2 mouse cellular contexts compared by ENCODE assay signal in the genomic region with DNA sequence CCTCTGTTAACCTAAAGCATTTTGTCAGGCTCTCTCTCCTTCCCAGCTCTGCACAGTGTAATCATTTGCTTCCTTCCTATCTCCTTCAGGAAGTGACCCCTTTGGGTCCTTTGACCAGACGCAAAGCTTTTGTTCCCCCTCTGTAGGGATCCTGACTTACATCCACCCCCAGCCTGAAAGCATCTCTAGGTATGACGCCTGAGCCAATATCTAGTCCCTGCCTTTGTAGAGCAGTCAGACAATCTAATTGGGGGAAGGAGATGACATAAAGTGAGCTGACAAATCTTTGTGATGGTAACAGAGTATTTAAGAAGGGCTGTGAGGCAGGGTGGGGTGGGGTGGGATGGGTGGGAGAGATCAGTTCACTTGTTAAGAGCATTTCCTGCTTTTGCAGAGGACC.
TF ChIP-seq lines count a peak whose summit lies in the region.

No protein-coding gene starts in this region.

TF ChIP-seq in ES-E14, 5 proteins besides CTCF, POLR2A, EP300 and RAD21 (continued from another document):
- no peak for TF ChIP-seq CHD2 (IDR thresholded peaks at IDR 0.05; ENCODE audit: low read depth, low read length)
- no peak for TF ChIP-seq ZC3H11A (IDR thresholded peaks at IDR 0.05; ENCODE audit: borderline replicate concordance, low read depth, low read length)

TF ChIP-seq in myocyte, 11 proteins besides CTCF, POLR2A, EP300 and RAD21 (continued from another document):
- no peak for TF ChIP-seq POLR2AphosphoS2 (IDR thresholded peaks at IDR 0.05; ENCODE audit: insufficient read length, low read depth)
- no peak for TF ChIP-seq SRF (IDR thresholded peaks at IDR 0.05; ENCODE audit: control insufficient read depth, insufficient read length, low read depth)
- no peak for TF ChIP-seq TCF12 (IDR thresholded peaks at IDR 0.05; ENCODE audit: insufficient read depth, poor library complexity, severe bottlenecking)
- TF ChIP-seq TCF3 (IDR thresholded peaks at IDR 0.05; ENCODE audit: insufficient read length, low read depth), result no peak
- no peak for TF ChIP-seq REST (IDR thresholded peaks at IDR 0.05; ENCODE audit: insufficient read depth, insufficient read length)
- TF ChIP-seq CEBPB (IDR thresholded peaks at IDR 0.05; ENCODE audit: insufficient read depth, poor library complexity, severe bottlenecking), result no peak
- no peak for TF ChIP-seq MYOD1 (IDR thresholded peaks at IDR 0.05; ENCODE audit: control insufficient read depth in 1 of 3, insufficient read length in 2 of 3, low read depth in 2 of 3)
- no peak for TF ChIP-seq E2F4 (IDR thresholded peaks at IDR 0.05; ENCODE audit: insufficient read depth)
- no peak for TF ChIP-seq MAX (IDR thresholded peaks at IDR 0.05; ENCODE audit: low read depth)
- no peak for TF ChIP-seq USF1 (IDR thresholded peaks at IDR 0.05; ENCODE audit: low read depth)
